Mouse (Mus musculus) heart, embryonic 14.5 days (tissue): ENCODE measurements around the gene Atp6v1g2. TPM values are rescaled to one million over a fixed set of nuclear protein-coding genes. Genes with fewer than 3 reads are reported as not detected.
"Not testable (repeated sequence)": the region's sequence is repeated elsewhere in the genome, so short reads cannot be mapped to it uniquely, and the experiment has no call there.

Source experiments
- ATAC-seq: fragments of 200-750 bp; cut with Nextera tagmentation; 2 replicates; pipeline ENCODE4 v1.8.0; 2017; ENCODE audit warnings: low read depth, moderate TSS enrichment; ENCODE audit not compliant: insufficient number of reproducible peaks, insufficient read depth, low FRiP score
- H3K27ac ChIP-seq, 2 experiments: fragments of 200-500 bp in 1 of 2; fragments of 300-500 bp in 1 of 2; sonication (generic) in 1 of 2; replicated peaks in 1 of 2; 2 replicates each; pipeline ENCODE4 v1.5.1; 2012 to 2014; ENCODE audit warnings: low read depth in 2 of 2, low read length in 2 of 2, control low read depth in 1 of 2, mild to moderate bottlenecking in 1 of 2, mixed read lengths in 1 of 2; ENCODE audit not compliant: control insufficient read depth in 1 of 2, insufficient read depth in 1 of 2
- H3K27me3 ChIP-seq: fragments of 300-500 bp; sonication (generic); 2 replicates; pipeline ENCODE4 v1.6.1; 2014; ENCODE audit warnings: mild to moderate bottlenecking, low read length, control low read depth; ENCODE audit not compliant: control insufficient read depth, insufficient read depth
- H3K36me3 ChIP-seq: fragments of 300-500 bp; sonication (generic); 2 replicates; pipeline ENCODE4 v1.6.1; 2014; ENCODE audit warnings: mild to moderate bottlenecking, control low read depth, low read length, mixed read lengths; ENCODE audit not compliant: control insufficient read depth, insufficient read depth
- H3K4me1 ChIP-seq, 2 experiments: fragments of 200-500 bp in 1 of 2; fragments of 300-500 bp in 1 of 2; sonication (generic) in 1 of 2; 2 replicates each; pipeline ENCODE4 v1.6.1; 2012 to 2014; ENCODE audit warnings: low read length in 2 of 2, control low read depth in 1 of 2, mixed read lengths in 1 of 2; ENCODE audit not compliant: control insufficient read depth in 2 of 2, insufficient read depth in 2 of 2
- H3K4me2 ChIP-seq: fragments of 300-500 bp; sonication (generic); 2 replicates; pipeline ENCODE4 v1.6.1; 2014; ENCODE audit warnings: mild to moderate bottlenecking, low read length
- H3K4me3 ChIP-seq, 2 experiments: fragments of 200-500 bp in 1 of 2; fragments of 300-500 bp in 1 of 2; sonication (generic) in 1 of 2; 2 replicates each; pipeline ENCODE4 v1.5.1; 2012 to 2014; ENCODE audit warnings: low read length in 2 of 2, mild to moderate bottlenecking in 2 of 2, control low read depth in 1 of 2, low read depth in 1 of 2, moderate library complexity in 1 of 2; ENCODE audit not compliant: control insufficient read depth in 1 of 2, insufficient read depth in 1 of 2
- H3K9ac ChIP-seq: fragments of 300-500 bp; sonication (generic); 2 replicates; pipeline ENCODE4 v1.6.1; 2014; ENCODE audit warnings: mild to moderate bottlenecking, low read length
- H3K9me3 ChIP-seq: fragments of 300-500 bp; sonication (generic); 2 replicates; pipeline ENCODE4 v1.6.1; 2016; ENCODE audit warnings: low read length, control low read depth; ENCODE audit not compliant: control insufficient read depth
- WGBS: fragments of 180-500 bp; shearing (Covaris S2); extraction: QIAGEN DNeasy Blood & Tissue Kit; methylation state at CpG from one replicate; pipeline ENCODE4 v1.1.7; 2014; 5-methylcytosine and 5-hydroxymethylcytosine counted together
- polyA plus RNA-seq: library from polyadenylated mRNA; unstranded; fragments of >200 nt; fragmentation: Nextera tagmentation; extraction: Ambion mirVana; gene quantifications from 2 replicates; pipeline ENCODE4 v1.2.1, GENCODE M21; 2014

Gene Atp6v1g2
- polyA plus RNA-seq, 1 experiment from 2014 or later: 10.7 TPM

DNA sequence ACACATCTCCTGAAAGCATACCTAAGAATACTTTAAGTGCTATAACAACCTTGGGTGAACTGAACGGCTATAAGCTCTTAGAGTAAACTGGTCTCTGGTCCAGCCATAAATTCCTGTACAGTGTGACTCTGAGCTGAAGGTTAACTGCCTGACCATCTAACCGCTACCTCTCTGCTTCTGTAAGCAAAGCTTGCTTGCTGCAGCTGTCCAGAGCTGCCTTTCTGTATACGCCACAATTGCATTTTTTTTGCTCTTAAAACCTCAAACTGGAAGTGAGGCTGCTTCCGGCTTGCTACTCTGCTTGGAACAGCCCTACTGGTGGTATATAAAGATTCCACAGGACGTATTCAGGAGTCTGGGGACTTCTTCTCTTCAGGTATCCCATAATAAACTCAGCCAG, 801 bp upstream of the Atp6v1g2 start:
- Histone ChIP-seq H3K9ac (peak overlapping the region; percentile 27; the same call in 1 of the 2 replicates), H3K27ac (peak overlapping the region in 1 of 2 experiments; percentile 86; a peak in 1 of 4 replicates), H3K9me3 (no peaks in the 10 kb centered on the region), H3K4me2 (peak overlapping the region; percentile 82; the same call in 1 of the 2 replicates), H3K27me3 (no peaks in the 10 kb centered on the region), H3K36me3 (peaks cover 60% of the 10 kb centered on the region), H3K4me1 (peaks cover 7 to 25% of the 10 kb centered on the region in 2 experiments), H3K4me3 (no peak overlapping the region)
- 77% methylated on average over 5 of the region's 5 CpGs for WGBS
- no peak for ATAC-seq

DNA sequence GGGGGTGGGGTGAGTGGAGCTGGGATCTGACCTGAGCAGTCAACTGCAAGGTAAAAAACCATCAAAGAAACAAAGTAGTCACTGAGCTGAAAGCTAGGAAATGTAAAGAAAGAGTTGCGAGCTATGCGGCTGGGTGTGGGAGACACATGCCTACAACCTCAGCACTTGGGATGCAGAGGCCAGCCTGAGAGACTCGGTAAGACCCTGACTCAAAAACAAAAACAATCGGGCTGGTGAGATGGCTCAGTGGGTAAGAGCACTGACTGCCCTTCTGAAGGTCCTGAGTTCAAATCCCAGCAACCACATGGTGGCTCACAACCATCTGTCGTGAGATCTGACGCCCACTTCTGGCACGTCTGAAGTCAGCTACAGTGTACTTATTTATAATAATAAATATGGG, 630 bp downstream of the Atp6v1g2 start:
- Histone ChIP-seq H3K27ac (peak overlapping the region; percentile 63 to 86; a peak in 3 of 4 replicates), H3K4me3 (peak overlapping the region in 1 of 2 experiments; percentile 67; a peak in 2 of 4 replicates), H3K36me3 (peaks cover 55% of the 10 kb centered on the region), H3K4me1 (peaks cover 7 to 25% of the 10 kb centered on the region in 2 experiments), H3K4me2 (peak overlapping the region; percentile 82)
- H3K9me3 ChIP-seq, ATAC-seq, H3K9ac ChIP-seq, H3K27me3 ChIP-seq: not testable (repeated sequence)
- WGBS: 87% methylated on average over 7 of the region's 7 CpGs

DNA sequence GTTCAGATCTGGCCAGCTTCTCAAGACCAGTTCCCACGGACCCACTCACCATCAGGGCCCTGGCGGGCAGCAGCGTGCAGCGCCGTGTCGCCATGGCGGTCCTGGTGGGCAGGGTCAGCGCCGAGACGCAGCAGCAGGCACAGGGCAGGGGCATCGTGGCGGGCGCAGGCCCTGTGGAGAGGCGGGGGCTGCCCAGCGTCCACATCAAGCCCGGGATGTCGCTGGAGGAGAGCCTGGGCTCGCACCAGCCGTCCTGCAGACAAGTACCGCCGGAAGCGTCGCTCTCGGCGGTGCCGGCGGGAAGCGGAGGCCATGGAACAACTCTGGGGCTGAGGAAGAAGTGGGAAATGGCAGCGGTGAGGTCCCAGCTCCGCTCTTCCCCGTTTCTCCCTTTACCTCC, 1.4 kb downstream of the Atp6v1g2 start:
- Histone ChIP-seq H3K4me3 (peak overlapping the region; percentile 67 to 79), H3K27ac (peak overlapping the region; percentile 86 to 94), H3K27me3 (no peaks in the 10 kb centered on the region), H3K9ac (peak overlapping the region; percentile 91), H3K9me3 (no peaks in the 10 kb centered on the region), H3K4me2 (peak overlapping the region; percentile 82), H3K36me3 (peaks cover 47% of the 10 kb centered on the region), H3K4me1 (peaks cover 7 to 25% of the 10 kb centered on the region in 2 experiments)
- WGBS: 4% methylated on average over 31 of the region's 31 CpGs
- no peak for ATAC-seq

- peaks cover 10 to 34% of the 10 kb centered on the region in 2 experiments for H3K4me1 ChIP-seq
- no peaks in the 10 kb centered on the region for H3K9me3 ChIP-seq
- under 1% methylated on average over 35 of the region's 35 CpGs for WGBS
- H3K9ac ChIP-seq: peak within 1 kb of the TSS; percentile 91
- peak within 1 kb of the TSS; percentile 67 to 79 for H3K4me3 ChIP-seq
- H3K36me3 ChIP-seq: peaks cover 39% of the 10 kb centered on the region
- H3K27ac ChIP-seq: peak within 1 kb of the TSS; percentile 86 to 94
- H3K4me2 ChIP-seq: peak within 1 kb of the TSS; percentile 82
- peak; percentile 71 for ATAC-seq
- H3K27me3 ChIP-seq: no peaks in the 10 kb centered on the region
Observed at GRCm38 (mm10) chr17:35235614-35236389, 2.3 kb downstream of the Atp6v1g2 start, which contains the start of gene Nfkbil1. Gene Nfkbil1, minus strand, starts transcription at chr17:35235792.

DNA sequence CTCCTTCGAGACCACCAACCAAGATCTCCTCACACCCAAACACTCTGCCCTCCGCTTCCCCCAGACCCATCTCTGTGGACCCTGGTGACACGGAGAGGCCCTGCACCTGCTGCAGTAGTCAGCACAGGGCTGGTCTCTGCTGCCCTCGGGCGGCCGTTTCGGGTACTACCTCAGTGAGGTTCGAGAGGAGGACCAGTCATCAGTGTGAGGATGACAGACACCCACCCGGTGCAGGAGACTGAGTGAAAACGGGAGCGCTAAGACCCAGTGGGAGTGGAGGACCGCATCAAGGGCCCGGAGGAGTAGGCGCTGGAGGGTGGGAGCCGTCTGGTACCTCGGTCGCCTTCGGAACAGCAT, 2.9 kb downstream of the Atp6v1g2 start:
- 1% methylated on average over 18 of the region's 18 CpGs for WGBS
- Histone ChIP-seq H3K36me3 (peaks cover 33% of the 10 kb centered on the region), H3K9ac (peak overlapping the region; percentile 91), H3K4me2 (peak overlapping the region; percentile 82), H3K4me1 (peaks cover 10 to 36% of the 10 kb centered on the region in 2 experiments), H3K4me3 (peak overlapping the region; percentile 67 to 79), H3K9me3 (no peaks in the 10 kb centered on the region), H3K27me3 (no peaks in the 10 kb centered on the region), H3K27ac (peak overlapping the region; percentile 86 to 93)
- ATAC-seq: peak; percentile 55

DNA sequence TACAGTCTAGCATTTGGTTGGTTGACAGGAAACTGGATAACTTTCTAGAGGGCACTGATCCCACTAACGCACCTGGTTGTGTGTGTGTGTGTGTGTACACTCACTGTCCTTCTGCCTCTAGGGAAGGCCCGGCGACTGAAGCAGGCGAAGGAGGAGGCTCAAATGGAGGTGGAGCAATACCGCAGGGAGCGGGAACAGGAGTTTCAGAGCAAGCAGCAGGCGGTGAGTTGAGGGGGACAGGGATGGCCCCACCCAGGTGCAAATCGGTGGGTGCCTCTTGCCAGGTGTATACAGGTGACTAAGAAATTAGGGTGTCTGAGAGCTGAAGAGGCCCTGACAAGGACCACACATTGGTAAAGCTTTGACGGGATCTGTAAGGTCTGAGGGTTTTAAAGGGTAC, 3.5 kb downstream of the Atp6v1g2 start:
- no peaks in the 10 kb centered on the region for H3K27me3 ChIP-seq
- ATAC-seq: no peak
- no peaks in the 10 kb centered on the region for H3K9me3 ChIP-seq
- WGBS: 63% methylated on average over 9 of the region's 9 CpGs
- H3K27ac ChIP-seq: no peak overlapping the region
- H3K4me1 ChIP-seq: peaks cover 8 to 31% of the 10 kb centered on the region in 2 experiments
- H3K36me3 ChIP-seq: peaks cover 32% of the 10 kb centered on the region
- no peak overlapping the region for H3K9ac ChIP-seq
- H3K4me2 ChIP-seq: peak overlapping the region; percentile 82; the same call in 1 of the 2 replicates
- no peak overlapping the region for H3K4me3 ChIP-seq

DNA sequence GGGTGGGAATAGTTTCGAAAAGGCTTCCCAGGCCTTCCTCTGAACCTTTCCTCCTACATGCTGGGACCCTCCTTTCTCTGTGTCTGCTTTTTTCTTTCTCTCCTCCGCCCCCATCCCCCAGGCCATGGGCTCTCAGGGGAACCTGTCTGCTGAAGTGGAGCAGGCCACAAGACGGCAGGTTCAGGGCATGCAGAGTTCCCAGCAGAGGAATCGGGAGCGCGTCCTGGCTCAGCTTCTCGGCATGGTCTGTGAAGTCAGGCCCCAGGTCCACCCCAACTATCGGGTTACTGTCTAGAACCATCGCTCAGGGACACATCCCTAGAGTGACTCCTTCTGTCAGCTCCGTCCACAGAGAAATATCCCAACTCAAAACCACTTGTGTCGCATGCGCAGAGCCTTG, 4.0 kb downstream of the Atp6v1g2 start:
- Histone ChIP-seq H3K36me3 (peaks cover 27% of the 10 kb centered on the region), H3K4me2 (no peak overlapping the region), H3K4me1 (peaks cover 8 to 26% of the 10 kb centered on the region in 2 experiments), H3K4me3 (no peak overlapping the region), H3K27me3 (no peaks in the 10 kb centered on the region), H3K9ac (no peak overlapping the region), H3K9me3 (no peaks in the 10 kb centered on the region), H3K27ac (no peak overlapping the region)
- 81% methylated on average over 12 of the region's 12 CpGs for WGBS
- no peak for ATAC-seq
